Mouse (Mus musculus) left cerebral cortex, postnatal 14 days (tissue): ENCODE data around the gene Zbtb42. TPM values are rescaled to one million over a fixed set of nuclear protein-coding genes. Genes with fewer than 3 reads are reported as not detected.
A peak's percentile ranks its signal among the peaks of the same experiment; 100 is the strongest.

Experiments used
- DNase-seq, 2 experiments: peaks; one replicate each; pipeline ENCODE4 v3.0.0; 2021 to 2022; ENCODE audit warnings: low spot score in 2 of 2, mixed read lengths in 1 of 2
- intact Hi-C: fragments of 180-260 bp; cut with DNase I; formaldehyde crosslinking; loops from one replicate; pipeline ENCODE4 v1.15.1; 2025
- total RNA-seq, 2 experiments: library from RNA; stranded (reverse); gene quantifications; 2 replicates each; pipeline ENCODE4 v1.2.3; 2021

Gene Zbtb42
- total RNA-seq, 2 experiments from 2014 or later = 0.25 to 0.68 TPM

DNA sequence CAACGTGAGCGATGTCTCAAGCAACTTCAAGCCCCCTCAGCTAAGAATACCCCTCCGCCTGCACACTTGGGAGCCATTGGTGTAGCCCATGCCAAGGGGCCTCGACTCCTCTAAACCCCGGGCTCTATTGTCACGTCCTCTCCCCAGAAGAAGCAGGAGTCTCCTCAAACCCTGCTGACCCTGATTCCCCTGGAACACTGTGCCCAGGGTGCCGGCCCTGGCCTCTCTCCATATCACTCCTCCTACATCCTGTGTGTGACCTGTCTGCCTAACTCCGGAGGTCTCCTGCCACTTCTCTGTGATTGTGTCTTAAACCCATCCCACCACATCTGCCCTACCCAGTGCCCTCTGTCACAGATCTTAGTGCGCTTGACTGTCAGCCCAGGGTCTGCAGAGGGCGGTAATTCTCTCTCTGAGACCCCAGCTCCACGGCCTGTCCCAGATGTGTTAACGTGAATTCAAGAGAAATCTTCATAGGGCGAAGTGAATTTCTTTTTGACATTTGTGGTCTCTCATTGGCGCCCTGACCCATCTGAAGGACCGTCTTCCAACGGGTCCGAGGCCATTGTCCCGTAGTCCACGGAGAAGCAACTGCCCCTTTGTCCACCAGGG, 579 bp upstream of the Zbtb42 start:
- intact Hi-C loops = no loop called here

DNA sequence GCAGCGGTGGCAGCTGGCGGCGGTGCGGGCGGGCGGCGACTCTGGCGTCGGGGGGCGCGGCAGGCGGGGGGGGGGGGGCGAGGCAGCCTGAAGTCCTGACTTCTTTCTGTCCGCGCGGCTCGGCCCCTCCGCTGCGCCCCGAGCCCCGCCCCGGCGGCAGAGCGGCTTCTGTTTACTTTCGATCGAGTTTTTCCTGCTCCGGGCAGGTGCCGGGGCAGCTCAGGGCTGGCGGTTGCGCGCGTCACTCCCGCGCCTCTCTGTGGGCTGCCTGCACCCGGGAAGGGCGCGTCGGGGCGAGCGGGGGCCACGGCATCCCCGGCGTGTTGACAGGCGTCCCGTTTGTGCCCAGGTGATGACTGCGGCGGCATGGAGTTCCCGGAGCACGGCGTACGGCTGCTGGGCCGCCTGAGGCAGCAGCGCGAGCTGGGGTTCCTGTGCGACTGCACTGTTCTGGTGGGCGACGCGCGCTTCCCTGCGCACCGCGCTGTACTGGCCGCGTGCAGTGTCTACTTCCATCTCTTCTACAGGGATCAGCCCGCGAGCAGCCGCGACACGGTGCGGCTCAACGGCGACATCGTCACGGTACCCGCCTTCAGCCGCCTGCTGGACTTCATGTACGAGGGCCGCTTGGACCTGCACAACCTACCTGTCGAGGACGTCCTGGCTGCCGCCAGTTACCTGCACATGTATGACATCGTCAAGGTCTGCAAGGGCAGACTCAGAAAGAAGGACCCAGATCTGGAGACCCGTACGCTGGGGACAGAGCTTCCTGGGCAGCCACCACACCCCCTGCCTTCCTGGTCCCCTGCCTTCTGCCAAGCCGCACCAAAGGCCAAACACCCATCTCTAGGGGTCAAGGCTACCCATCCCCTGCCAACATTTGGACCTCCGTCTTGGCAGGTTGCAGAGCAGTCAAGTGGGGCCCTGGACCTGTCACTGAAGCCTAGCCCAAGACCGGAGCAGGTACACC, 684 bp downstream of the Zbtb42 start:
- intact Hi-C loops = no loop called here
- peak; percentile 37 to 56 for DNase-seq

More for the DNA sequence above, 579 bp upstream of the Zbtb42 start:
- DNase-seq = no peak

DNA sequence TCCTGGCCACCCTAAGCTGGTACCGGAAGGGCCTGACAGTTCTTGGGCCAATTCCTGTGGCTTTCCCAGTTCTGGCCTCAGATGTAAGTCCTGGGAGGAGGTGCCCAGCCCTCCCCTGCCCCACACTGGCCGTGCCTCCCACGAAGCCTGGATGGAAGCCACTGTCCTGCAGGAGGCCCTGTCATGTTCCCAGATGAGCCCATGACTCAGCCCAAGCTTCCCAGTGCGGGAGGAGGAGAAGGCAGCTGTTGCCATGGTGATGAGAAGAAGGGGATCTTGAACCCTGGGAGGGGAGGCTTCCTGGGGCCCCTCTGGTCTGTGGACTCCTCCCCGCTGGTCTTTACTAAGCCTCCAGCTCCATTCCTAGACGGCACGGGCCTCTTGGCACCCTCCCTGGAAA, 4.7 kb downstream of the Zbtb42 start:
- no peak for DNase-seq
- intact Hi-C loops = no loop called here

DNA sequence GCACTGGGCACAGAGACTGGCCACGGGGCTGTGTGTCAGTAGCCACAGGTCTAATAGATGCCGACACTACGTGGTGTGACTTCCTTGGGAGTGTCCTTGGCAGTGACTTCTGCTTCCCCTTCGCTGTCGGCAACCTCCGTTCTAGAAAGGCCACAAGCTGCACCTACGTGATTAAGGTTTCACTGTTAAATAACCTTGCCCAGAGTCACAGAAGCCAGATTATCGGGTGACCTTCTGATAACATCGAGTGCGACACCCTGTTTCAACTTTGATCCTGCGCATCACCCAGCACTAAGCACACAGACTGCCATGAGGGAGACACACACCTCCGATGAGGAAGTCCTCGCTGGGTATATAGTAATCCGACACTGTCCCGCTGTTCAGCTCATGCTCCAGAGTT, 9.8 kb downstream of the Zbtb42 start:
- intact Hi-C loops = no loop called here
- DNase-seq = no peak

DNA sequence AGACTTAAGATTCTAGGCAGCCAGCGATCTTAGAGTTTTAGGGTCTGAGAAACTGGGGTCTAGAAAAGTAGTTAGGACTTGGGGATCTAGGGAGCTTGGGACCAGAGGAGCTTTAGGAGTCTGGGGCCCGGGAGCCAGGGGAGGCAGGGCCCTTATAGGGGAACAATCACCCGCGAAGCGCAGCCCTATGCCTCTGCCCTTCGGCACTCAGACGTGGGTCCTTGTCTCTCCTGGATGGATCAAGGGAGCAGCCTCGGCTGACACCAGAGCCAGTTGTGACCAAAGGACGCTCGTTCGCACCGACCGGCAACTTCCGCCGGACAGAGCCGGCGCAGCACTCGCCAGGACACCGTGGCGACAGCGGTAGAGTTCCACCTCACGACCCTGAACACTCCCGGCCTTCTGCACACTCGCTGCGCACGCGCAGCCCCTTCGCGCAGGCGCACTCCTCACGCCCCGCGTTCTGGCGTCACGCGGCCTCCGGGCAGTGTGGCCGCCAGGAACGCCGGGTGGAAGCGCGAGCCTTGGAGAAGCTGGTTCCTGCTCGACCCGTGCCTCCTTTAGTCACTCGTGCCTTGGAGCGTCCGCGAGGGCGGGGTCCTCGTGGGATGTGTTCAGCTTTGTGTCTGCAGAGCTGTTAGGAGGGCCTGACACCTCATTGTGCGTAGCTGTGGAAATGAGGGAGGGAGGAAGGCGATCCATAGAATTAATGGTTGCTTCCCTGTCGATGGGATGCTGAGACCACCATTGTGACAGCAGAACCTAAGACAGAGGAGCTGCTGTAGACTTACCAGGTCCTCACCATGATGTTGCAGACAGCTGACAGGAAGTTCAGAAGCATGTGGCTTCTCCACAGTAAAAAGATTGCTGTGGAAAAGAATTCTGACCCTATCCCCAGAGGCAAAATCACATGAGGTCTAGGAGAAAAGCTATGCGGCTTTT, 14.8 kb downstream of the Zbtb42 start:
- peak; percentile 95 to 96 for DNase-seq
- intact Hi-C loops = no loop called here

DNA sequence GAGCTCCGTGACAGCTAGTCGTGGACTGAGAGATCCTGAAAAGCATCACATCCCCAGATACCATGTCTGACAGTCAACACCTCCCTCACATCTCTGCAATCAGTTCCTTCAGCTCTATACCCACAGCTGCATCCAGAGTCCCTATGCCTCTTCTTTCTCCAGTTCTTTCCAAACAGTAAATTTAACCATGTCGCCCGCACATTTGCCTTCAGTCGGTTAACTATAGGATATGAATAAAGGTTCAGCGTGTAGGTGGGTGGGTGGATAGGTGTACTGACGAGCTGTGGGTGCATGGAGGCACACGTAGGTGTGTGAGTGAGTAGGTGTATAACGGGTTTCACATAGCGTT, 15.5 kb downstream of the Zbtb42 start:
- no peak for DNase-seq
- intact Hi-C loops = no loop called here

DNA sequence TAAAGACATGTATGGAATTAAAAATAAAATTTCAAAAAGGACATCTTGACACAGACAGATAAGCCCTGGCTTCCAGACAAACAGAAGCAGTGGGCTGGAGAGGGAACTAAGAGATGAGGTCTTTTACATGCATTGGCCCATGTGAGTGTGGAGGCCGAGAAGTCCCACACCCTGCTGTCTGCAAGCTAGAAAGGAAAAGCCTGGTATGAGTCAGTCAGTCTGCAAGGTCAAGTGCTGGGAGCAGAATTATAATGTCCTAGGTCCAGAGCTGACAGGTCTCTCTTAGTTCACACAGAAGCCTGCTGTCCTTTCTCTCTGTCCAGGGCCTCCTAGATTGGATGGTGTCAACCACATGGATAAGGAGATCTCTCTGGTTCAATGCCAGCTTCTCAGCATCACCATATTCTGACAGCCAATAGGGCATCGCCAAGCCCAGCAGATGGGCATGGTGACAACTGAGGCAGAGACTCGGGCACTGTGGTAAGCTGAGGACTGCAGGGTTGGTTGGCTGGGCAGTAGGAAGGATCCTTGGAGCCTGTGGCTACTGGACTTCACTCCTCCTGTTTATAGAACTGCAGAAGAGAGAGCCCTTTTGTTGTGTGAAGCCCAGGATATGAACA, 18.3 kb downstream of the Zbtb42 start:
- intact Hi-C loops = no loop called here
- DNase-seq = no peak

DNA sequence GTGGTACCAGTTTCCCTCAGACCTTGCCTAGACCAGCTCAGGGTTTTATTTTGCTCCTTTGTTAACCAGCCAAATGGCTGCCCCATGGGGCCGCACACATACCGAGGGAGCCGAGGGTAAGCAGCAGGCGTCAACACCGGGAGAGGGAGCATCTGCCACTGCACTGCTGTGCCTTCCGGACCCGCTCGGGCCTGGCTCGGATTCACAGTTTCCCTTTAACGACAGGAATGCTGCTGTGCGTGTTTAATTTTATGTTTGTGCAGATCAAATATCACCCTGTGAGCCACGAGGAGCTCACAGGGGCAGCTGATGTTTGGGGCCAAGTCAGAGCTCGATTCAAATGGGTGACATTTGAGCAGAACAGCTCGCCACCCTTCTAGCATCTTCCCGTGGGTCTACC, 21.9 kb downstream of the Zbtb42 start:
- DNase-seq = no peak
- intact Hi-C loops = no loop called here

DNA sequence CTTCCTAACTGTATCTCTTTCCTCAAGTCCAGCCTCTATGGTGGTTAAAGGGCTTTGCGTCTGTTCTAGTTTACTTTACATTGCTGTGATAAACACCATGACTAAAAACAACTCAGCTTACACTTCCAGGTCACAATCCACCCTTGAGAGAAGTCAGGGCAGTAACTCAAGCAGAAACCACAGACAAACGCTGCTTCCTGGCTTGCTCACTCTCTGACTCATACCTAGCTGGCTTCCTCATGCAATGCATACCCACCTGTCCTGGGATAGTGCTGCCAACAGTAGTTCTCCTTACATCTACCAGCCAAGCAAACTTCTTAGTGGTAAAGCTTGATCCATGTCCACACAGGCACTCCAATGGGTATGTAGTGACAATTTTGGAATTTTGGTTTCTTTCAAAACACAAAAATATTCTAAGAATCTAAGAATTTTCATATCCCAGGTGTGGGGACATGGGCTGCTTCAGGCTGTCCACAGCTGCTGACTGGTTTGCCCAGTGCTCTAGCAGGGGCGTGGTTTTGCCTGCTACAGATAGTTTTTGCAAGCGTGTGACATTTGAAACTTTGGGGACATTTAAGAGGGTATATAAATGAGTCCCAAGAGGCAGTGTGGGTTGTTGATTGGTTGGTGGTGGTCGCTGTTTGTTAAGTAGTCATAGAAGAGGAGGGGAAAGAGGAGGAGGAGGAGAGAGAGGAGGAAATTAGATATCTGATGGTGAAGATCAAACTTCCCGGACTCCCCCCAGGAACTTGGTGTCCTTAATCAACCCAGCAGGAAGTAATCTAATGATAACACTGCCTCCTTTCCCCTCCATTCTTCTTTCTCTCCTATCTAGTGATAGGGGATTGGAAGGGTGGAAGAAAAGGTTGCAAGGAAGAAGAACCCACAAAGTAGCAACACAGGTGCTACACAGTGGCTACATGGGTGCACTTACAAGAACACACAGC, 24.0 kb downstream of the Zbtb42 start:
- intact Hi-C loops = no loop called here
- DNase-seq = no peak

DNA sequence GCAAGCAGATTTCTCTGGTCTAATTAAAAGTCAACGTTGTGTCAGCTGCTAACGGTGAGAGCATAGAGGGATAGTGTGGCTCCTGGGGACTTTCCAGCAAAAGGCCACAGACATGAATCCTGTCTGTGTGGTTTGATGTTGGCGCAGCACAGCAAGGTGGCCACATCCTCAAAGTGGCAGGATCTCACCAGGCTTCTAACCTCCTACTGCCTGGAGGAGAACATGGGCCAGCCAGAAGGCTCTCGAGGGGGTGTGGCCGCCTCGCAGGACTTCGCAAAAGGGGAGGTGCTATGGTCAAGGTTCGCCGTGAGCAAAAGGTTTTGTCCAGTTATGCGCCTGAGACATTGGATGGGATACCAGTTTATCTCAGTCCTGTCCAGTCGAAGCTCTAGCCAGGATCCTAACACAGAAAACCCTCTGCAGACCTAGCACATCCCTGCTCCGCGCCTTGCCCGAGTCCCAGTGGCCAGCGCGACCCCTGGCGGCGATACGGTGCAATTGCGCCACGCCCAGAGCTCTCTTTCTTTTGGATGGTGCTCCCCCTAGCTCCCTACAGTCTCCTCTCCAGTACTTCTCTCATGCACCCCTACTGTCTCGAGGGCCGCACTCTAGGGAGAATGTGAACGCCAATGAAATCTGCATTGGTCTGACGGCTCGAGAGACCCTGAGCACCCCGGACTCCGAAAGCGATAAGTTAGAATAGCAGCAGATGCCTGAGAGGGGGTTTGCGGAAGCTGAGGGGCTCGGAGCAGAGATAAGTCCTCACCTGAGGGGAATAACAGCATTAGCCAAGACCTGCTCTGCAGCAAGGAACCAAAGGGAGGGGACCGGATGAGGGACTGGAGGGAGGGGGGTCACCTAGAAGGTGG, 28.3 kb downstream of the Zbtb42 start:
- peak; percentile 90 to 93 for DNase-seq
- intact Hi-C loops = loop anchor here (2.0 kb wide), 1 partner anchor 54 kb away; no protein-coding TSS in a partner anchor

DNA sequence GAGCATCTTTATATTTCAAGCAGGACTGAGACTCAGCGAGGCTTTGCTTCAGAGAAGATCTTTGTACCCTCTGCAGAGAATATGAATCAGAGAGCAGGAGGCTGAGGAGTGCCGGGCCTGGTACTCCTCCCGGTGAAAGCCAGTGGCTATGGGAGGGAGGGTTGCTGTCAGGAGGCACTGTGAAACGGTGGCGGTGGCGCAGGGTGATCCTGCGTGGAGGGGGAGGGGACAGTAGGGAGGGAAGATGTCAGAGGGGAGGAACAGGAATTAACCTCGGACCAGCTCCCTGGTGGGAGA, 28.9 kb downstream of the Zbtb42 start:
- no peak for DNase-seq
- intact Hi-C loops = loop anchor here (2.0 kb wide), 1 partner anchor 55 kb away; no protein-coding TSS in a partner anchor

DNA sequence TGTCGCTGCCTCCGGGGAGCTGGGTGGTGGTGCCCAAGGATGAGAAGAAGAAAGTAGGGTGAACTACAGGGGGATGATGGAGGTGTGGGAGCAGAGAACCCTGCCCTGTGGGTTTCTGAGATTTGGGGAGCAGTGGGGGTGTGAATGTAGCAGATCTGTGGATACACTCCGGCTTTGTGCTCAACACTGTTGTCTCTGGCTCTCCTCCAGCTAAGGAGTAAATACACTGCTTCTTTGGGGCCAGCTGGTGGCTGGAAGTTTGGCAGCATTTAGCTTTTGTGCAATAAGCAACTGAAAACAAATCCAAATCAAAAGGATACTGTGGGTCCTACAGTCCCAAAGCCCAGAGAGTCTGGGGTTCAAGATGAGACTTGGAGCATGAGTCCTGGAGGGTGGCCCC, 35.4 kb downstream of the Zbtb42 start:
- peak in 1 of 2 experiments; percentile 62 for DNase-seq
- intact Hi-C loops = no loop called here

DNA sequence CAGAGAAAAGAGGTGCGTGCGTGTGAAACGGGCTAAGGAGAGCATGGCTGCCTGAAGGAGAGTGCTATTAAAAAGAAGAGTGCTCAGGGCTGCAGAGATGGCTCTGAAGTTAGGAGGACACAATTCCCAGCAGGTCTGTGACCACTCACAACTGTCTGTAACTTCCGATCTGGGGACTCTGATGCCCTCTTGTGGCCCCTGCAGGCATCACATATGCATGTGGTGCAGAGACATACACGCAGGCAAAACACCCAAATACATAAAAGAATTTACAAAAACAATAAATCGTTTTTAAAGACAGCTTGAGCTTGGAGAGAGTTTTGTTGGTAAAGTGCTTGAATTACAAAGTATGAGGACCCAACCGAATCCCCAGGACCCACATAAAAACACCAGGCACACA, 38.5 kb downstream of the Zbtb42 start:
- intact Hi-C loops = no loop called here
- peak; percentile 51 to 62 for DNase-seq

DNA sequence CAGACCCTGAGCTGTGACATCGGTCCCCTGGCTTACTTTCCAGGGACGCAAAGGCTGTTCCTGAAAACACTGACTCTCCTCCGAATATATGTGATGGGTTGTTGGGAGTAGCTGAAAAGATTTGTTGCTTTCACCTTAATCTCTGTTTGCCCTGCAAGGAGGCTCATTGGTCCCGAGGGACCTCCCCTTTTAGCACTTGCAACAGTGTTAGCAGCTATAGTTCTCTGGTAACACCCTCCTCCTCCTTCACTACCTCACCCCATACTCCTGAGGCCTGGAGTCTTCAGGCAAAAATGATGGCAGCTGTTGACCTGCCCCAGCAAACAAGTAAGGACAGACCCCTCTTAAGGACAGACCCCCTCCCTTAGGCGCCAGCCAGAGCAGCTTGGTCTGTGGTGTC, 40.4 kb downstream of the Zbtb42 start:
- intact Hi-C loops = no loop called here

DNA sequence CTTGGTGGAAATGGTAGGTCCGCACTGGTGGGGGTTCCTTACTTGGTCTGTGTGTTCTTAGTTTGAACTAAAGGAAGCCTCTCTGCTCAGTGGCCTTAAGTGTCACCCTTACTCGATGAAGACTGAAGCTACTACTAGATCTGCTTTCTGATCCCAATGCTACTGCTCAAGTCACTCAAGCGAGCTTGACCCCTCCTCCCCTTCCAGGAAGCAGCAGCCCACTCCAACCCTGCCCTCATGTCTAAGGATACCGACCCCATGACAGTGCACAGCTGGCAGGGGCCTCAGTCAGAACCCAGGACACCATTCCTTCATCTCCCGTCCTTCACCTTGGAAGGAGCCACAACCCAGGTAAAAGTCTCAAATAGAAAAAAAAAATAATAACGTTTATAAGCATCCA, 41.6 kb downstream of the Zbtb42 start, which contains the start of gene Cep170b:
Cep170b (plus strand) TSS at position 240 of the 400 bp plus-strand sequence.
- intact Hi-C loops = no loop called here
- DNase-seq = no peak

More for the DNA sequence above, 40.4 kb downstream of the Zbtb42 start:
- no peak for DNase-seq

DNA sequence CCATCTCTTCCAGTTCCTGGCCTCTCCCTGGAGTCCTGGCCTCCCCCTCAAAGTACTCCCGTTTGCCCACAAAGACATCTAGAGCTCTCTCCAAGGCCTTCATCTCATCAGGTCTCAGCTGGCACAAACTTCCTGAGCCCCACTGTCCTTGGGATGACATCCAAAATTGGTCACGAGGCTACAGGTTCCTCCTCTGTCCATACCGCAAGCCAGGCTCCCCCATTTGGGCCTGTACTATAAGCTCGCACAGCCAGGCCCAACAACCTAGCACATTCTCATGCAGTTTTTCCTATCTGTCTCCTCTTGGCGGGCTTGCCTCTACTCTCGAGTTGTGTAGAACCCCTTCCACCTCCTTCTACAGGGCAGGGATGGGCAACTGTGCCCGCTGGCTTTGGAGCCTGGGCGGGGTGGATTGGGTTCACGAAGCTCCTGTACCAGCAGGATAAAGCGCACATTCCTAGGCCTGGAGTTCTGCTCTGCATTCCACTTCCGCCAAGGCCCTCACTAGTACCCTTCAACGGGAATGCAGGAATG, 42.3 kb downstream of the Zbtb42 start:
- no peak for DNase-seq
- intact Hi-C loops = no loop called here
